Mouse (Mus musculus) regulatory T cell (primary cell): ENCODE results near the gene Hist1h4d.
"Not testable (repeated sequence)": the region's sequence is repeated elsewhere in the genome, so short reads cannot be mapped to it uniquely, and the experiment has no call there.

Source experiments
- in situ Hi-C: fragments of 300-600 bp; cut with MboI, MseI; formaldehyde crosslinking; loops from one replicate; pipeline ENCODE4 v1.15.1; 2025; ENCODE audit warnings: high pct_unique_total_duplicates

Gene Hist1h4d

DNA sequence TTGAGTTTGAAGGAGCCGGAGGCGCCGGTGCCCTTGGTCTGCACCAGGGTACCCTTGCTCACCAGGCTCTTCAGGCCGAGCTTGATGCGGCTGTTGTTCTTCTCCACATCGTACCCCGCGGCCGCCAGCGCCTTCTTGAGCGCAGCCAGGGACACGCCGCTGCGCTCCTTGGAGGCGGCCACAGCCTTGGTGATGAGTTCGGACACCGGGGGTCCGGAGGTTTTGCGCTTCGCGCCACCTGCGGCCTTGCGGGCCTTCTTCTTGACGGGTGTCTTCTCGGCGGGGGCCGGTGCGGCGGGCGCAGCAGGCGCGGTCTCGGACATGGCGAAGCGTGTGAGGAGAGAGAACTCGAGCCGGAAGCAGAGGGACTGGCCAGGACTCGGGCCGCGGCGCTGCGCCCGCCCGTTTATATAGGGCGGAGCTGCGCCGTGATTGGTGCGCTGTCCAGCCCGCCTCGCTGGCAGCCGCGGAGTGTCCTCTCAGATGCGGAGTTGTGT is 40.8 kb downstream of the Hist1h4d start, which contains the start of gene Hist1h1e:
Hist1h1e (minus strand) TSS at position 384 of the 497 bp plus-strand sequence.
- in situ Hi-C loops: not testable (repeated sequence)

GRCm38 (mm10) chr13:23622861-23623450 is 41.6 kb downstream of the Hist1h4d start:
- in situ Hi-C loops: no loop called here

DNA sequence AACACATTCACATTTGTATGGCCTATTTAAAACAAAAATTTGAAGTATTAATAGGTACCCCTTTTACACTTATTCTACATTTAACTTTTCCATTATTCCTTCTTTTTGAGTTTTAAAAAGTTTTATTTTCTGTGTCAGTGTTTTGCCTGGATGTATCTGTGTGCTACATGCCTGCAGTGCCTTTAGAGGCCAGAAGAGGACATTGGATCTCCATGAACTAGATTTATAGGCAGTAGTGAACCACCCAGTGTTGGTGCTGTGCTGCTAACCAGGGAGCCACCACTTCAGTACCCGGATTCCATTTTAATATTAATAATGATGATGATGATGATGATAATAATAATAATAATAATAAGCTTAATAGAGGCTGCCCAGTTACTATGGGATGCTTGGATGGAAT is 49.3 kb downstream of the Hist1h4d start:
- in situ Hi-C loops: loop anchor here (5.0 kb wide), 2 partner anchors 42 to 97 kb away; no protein-coding TSS in a partner anchor
